Mouse (Mus musculus) heart, postnatal 0 days (tissue): ENCODE results near the gene Tgfbr3. TPM values are rescaled to one million over a fixed set of nuclear protein-coding genes. Genes with fewer than 3 reads are reported as not detected.
A peak's percentile ranks its signal among the peaks of the same experiment; 100 is the strongest.

Source experiments
- ATAC-seq: fragments of 200-750 bp; cut with Nextera tagmentation; 2 replicates; pipeline ENCODE4 v1.8.0; 2017; ENCODE audit warnings: low read depth, moderate number of reproducible peaks, moderate library complexity; ENCODE audit not compliant: insufficient read depth
- DNase-seq: peaks from one replicate; pipeline ENCODE4 v3.0.0-alpha.2; 2016; ENCODE audit warnings: low spot score
- H3K27ac ChIP-seq: fragments of 300-500 bp; sonication (generic); 2 replicates; pipeline ENCODE4 v1.5.1; 2014; ENCODE audit warnings: low read depth, mild to moderate bottlenecking
- H3K27me3 ChIP-seq: fragments of 300-500 bp; sonication (generic); 2 replicates; pipeline ENCODE4 v1.6.1; 2014; ENCODE audit warnings: low read length, mixed read lengths; ENCODE audit not compliant: control insufficient read depth, insufficient read depth
- H3K36me3 ChIP-seq: fragments of 300-500 bp; sonication (generic); replicated peaks from 2 replicates; pipeline ENCODE4 v1.6.1; 2014; ENCODE audit warnings: low read length, mixed read lengths; ENCODE audit not compliant: control insufficient read depth, insufficient read depth
- H3K4me1 ChIP-seq: fragments of 300-500 bp; sonication (generic); 2 replicates; pipeline ENCODE4 v1.6.1; 2014; ENCODE audit warnings: antibody characterized with exemption; ENCODE audit not compliant: control insufficient read depth, insufficient read depth
- H3K4me2 ChIP-seq: fragments of 300-500 bp; sonication (generic); 2 replicates; pipeline ENCODE4 v1.6.1; 2014; ENCODE audit warnings: low read depth, mild to moderate bottlenecking, low read length, moderate library complexity
- H3K4me3 ChIP-seq: fragments of 300-500 bp; sonication (generic); 2 replicates; pipeline ENCODE4 v1.5.1; 2014; ENCODE audit warnings: low read depth, low read length
- H3K9ac ChIP-seq: fragments of 300-500 bp; sonication (generic); replicated peaks from 2 replicates; pipeline ENCODE4 v1.6.1; 2014; ENCODE audit warnings: low read depth, low read length, mixed read lengths
- H3K9me3 ChIP-seq: fragments of 300-500 bp; sonication (generic); replicated peaks from 2 replicates; pipeline ENCODE4 v1.6.1; 2016; ENCODE audit warnings: low read length; ENCODE audit not compliant: control insufficient read depth
- CTCF ChIP-seq: IDR thresholded peaks from 2 replicates; pipeline ENCODE4 v1.5.1; 2016; ENCODE audit warnings: antibody characterized with exemption, control low read depth, low read depth
- EP300 ChIP-seq: IDR thresholded peaks from 2 replicates; pipeline ENCODE4 v1.6.1; 2016; ENCODE audit warnings: antibody characterized with exemption, low read depth
- WGBS: fragments of 180-500 bp; shearing (Covaris S2); extraction: QIAGEN DNeasy Blood & Tissue Kit; methylation state at CpG from one replicate; pipeline ENCODE4 v1.1.7; 2014; 5-methylcytosine and 5-hydroxymethylcytosine counted together
- polyA plus RNA-seq: library from polyadenylated mRNA; unstranded; fragments of >200 nt; fragmentation: Nextera tagmentation; extraction: Ambion mirVana; gene quantifications from 2 replicates; pipeline ENCODE4 v1.2.1, GENCODE M21; 2015
- total RNA-seq: library from RNA; depleted of rRNA; stranded (reverse); fragments of >200 nt; gene quantifications from 2 replicates; pipeline ENCODE4 v1.2.3, GENCODE M21; 2014; ENCODE audit warnings: low replicate concordance; rRNA removed

Tgfbr3 gene
- total and polyA plus RNA-seq, 2 experiments from 2014 or later = 11.8 to 60.6 TPM

DNA sequence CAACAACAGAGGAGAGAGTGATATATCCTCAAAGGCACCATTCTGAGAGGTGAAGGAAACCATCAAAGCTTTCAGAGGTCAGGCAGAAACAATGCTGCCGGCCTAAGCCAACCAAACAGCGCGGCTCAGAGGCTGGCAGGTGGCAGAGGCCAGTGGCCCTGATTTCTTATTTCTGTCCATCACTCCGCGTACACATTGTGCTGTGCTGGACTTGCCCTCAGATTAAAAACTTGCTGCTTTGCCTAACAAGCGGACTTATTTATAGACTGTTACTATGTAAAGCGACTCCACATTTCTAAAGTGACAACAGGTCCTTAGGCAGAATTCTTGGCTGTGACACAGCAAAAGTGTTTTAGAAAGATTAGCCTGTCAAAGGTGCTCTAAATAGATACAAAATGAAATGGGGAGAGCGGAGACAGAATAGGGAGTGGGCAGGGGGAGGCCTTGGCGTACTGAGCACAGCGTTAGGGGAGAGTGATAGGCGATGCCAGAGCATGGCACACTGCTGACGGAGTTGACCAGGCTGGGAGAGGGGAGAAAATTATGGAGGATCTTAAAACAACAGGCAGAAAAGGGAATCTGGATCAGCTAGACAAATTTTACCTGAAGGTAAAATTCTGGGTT, 227.1 kb downstream of the Tgfbr3 start:
- H3K27me3 ChIP-seq = no peaks in the 10 kb centered on the region
- TF ChIP-seq EP300 (peak; percentile 91), CTCF (peak; percentile 26)
- no peaks in the 10 kb centered on the region for H3K9me3 ChIP-seq
- H3K9ac ChIP-seq = no peak overlapping the region
- 28% methylated on average over 12 of the region's 12 CpGs for WGBS
- ATAC-seq (peak; percentile 95), DNase-seq (peak; percentile 91)
- no peak overlapping the region for H3K4me2 ChIP-seq
- H3K4me1 ChIP-seq = peaks cover 13% of the 10 kb centered on the region
- peak overlapping the region; percentile 90 for H3K27ac ChIP-seq
- no peaks in the 10 kb centered on the region for H3K36me3 ChIP-seq
- H3K4me3 ChIP-seq = no peak overlapping the region

DNA sequence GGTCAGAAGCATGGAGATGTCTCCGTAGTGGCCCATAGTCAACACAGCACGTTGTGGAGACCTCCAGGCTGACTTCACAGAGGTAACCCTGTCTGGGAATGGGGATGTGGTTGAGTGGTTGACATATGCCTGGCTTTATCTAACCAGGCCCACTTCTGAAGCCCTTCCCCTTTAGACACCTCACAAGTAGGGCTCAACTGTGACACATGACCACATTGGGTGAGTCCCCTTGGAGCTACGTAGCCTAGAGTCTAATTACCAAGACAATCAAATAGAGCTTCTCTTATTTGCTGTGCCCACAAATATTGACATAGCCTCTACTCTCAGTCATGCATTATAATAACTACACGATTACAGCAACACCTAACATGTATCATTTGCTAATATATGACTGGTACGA, 229.9 kb downstream of the Tgfbr3 start:
- H3K27ac ChIP-seq = no peak overlapping the region

DNA sequence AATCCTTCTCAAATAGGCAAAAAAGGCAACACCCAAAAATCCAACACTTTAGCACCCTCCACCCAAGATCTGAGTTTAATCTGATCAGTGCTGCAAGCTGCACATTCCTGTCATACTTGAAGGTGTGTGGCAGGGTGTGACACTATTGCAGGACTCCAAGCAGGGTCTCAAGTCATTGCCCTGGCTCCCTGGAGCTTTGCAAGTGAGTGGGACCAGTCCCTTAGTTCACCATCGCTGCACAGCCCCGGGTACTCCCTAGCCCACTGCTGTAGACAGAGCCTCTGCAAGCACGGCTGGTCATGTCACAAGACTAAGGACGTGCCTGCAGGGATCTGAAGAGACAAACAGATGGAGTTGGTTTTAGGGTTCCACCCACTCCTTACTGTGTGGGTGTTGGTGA, 230.8 kb downstream of the Tgfbr3 start:
- Histone ChIP-seq H3K27me3 (no peaks in the 10 kb centered on the region), H3K4me1 (peaks cover 13% of the 10 kb centered on the region), H3K4me3 (no peak overlapping the region), H3K9ac (no peak overlapping the region), H3K27ac (no peak overlapping the region), H3K9me3 (no peaks in the 10 kb centered on the region), H3K36me3 (no peaks in the 10 kb centered on the region), H3K4me2 (no peak overlapping the region)
- DNase-seq (no peak), ATAC-seq (no peak)
- WGBS = 60% methylated on average over 4 of the region's 4 CpGs
- TF ChIP-seq CTCF (no peak), EP300 (no peak)

More for the DNA sequence above, 229.9 kb downstream of the Tgfbr3 start:
- Histone ChIP-seq H3K4me2 (no peak overlapping the region), H3K9me3 (no peaks in the 10 kb centered on the region), H3K4me3 (no peak overlapping the region), H3K4me1 (peaks cover 13% of the 10 kb centered on the region), H3K36me3 (no peaks in the 10 kb centered on the region), H3K9ac (no peak overlapping the region), H3K27me3 (no peaks in the 10 kb centered on the region)
- whole genome bisulfite sequencing = 74% methylated on average over 5 of the region's 5 CpGs
- no peak for DNase-seq
- no peak for TF ChIP-seq CTCF
- TF ChIP-seq EP300 = no peak
- no peak for ATAC-seq

Other genes starting within 250 kb of the Tgfbr3 start
- 1.1 TPM in 1 of 2 replicates, not detected in the other for gene Brdt, start 41.5 kb upstream of the Tgfbr3 start, total RNA-seq
- gene Brdt, start 41.5 kb upstream of the Tgfbr3 start, polyA plus RNA-seq = 0.58 and 0.70 TPM in 2 replicates
- not detected in 2 replicates for gene Ephx4, start 113.1 kb upstream of the Tgfbr3 start, total RNA-seq
- gene Ephx4, start 113.1 kb upstream of the Tgfbr3 start, polyA plus RNA-seq = 1.6 and 2.5 TPM in 2 replicates
- gene Lpcat2b, start 141.9 kb upstream of the Tgfbr3 start, total RNA-seq = not detected in 2 replicates
- not detected in 2 replicates for gene Lpcat2b, start 141.9 kb upstream of the Tgfbr3 start, polyA plus RNA-seq
- gene Btbd8, start 148.4 kb upstream of the Tgfbr3 start, total RNA-seq = 3.0 and 5.4 TPM in 2 replicates
- 1.8 and 2.5 TPM in 2 replicates for gene Btbd8, start 148.4 kb upstream of the Tgfbr3 start, polyA plus RNA-seq
- 0.23 TPM in 1 of 2 replicates, not detected in the other for gene Gm42669, start 218.0 kb upstream of the Tgfbr3 start, total RNA-seq
- gene Gm42669, start 218.0 kb upstream of the Tgfbr3 start, polyA plus RNA-seq = 0.10 and 0.15 TPM in 2 replicates
- gene 1700028K03Rik, start 245.1 kb upstream of the Tgfbr3 start, total RNA-seq = not detected in 2 replicates
- 0.03 and 0.05 TPM in 2 replicates for gene 1700028K03Rik, start 245.1 kb upstream of the Tgfbr3 start, polyA plus RNA-seq